Mouse (Mus musculus) brain, adult 2 months (tissue): ENCODE measurements around the gene Olfr141.

Source experiments
- DNase-seq: peaks from one replicate; pipeline ENCODE4 v3.0.0; 2011; ENCODE audit warnings: low read depth, low spot score

Olfr141 gene

DNA sequence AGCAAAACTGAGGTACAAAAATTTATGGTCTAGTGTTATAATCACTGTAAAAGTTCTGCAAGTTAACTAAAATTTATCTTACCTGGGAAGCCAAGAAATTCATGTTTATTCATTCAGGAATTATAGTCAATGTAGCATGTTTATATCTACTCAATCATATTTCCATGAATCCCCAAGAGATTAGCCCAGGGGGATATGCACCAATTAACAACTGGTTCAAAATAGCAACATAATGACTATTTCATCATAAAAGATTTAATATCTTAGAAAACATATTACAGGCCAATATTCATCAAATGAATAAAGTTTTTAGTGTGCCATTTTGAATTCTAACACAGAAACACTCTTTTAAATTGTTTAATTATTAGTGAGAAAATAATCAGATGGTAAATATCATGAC, at the start of gene Olfr141:
Gene Olfr141 (minus strand): TSS at position 101 of the 400 bp plus-strand sequence.
- no peak for DNase-seq

GRCm38 (mm10) chr2:86851596-86851995, 41.8 kb upstream of the Olfr141 start, which contains the start of gene Olfr1095:
TSS of gene Olfr1095 (minus strand) at chr2:86851696.
- DNase-seq, result no peak

GRCm38 (mm10) chr2:86824363-86824762, 14.5 kb upstream of the Olfr141 start, which contains the start of gene Olfr1094:
TSS of gene Olfr1094 (plus strand) at chr2:86824663.
- DNase-seq, result no peak

DNA sequence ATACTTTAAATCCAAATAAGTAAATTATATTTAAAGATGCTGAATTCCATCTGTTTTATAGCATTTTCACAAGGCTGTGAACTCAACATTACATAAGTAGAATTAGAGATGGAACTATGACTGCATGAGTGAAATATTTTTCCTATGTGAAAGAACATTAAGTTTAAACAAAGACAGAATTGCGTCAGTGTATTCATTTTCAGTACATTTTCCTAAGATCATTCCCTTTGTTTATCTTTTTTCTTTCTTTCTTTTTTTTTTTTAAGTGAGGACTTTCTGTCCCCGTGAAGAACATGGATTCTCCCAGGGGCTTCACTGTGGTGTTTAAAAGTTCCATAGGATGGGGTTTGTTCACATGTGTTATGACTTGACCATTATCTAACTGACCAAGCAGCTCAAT, 27.6 kb downstream of the Olfr141 start, which contains the start of gene Olfr1093:
Gene Olfr1093 (plus strand): TSS at position 301 of the 400 bp plus-strand sequence.
- no peak for DNase-seq

DNA sequence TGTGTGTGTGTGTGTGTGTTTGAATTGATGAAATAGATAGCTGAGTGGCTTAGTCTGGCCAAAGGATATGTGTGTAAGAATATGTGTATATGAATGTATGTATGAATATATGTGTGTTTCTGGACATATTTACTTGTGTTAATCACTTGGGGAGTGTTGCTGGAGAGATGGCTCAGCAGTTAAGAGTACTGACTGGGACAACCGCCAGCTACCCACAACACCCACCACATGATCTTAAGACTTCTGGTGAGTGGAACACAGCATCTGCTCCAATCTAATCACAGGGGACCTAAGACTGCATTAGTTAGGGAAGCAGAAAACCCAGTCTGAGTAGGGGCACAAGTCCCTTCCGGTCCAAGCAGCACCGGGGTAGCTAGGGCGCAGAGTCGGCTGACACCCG, 48.8 kb downstream of the Olfr141 start:
- peak; percentile 48 for DNase-seq

- DNase-seq, result no peak
Observed at GRCm38 (mm10) chr2:86758893-86759292, 50.9 kb downstream of the Olfr141 start, which contains the start of gene Olfr1090. TSS of gene Olfr1090 (minus strand) at chr2:86758993.
